Mouse (Mus musculus) cortical plate, adult 2 months (tissue): ENCODE results near the gene Cdhr5.

ENCODE experiments used
- CTCF ChIP-seq: fragments of 200-500 bp; IDR thresholded peaks from 2 replicates; pipeline ENCODE4 v1.5.1; 2011; ENCODE audit warnings: mild to moderate bottlenecking, control low read depth, low read length; ENCODE audit not compliant: insufficient read depth; ENCODE audit errors: extremely low read depth
- POLR2A ChIP-seq: fragments of 200-500 bp; IDR thresholded peaks from 2 replicates; pipeline ENCODE4 v1.6.1; 2011; ENCODE audit warnings: mild to moderate bottlenecking, low read length, control low read depth; ENCODE audit not compliant: insufficient read depth; ENCODE audit errors: extremely low read depth

GRCm38 (mm10) chr7:141319446-141319845, 42.9 kb upstream of the Cdhr5 start:
- no peak for TF ChIP-seq CTCF
- TF ChIP-seq POLR2A = no peak
